Mouse (Mus musculus): ENCODE measurements at regions not wholly inside any gene's neighbourhood (a gene's known extent, or its start where the extent isn't known, plus 50 kb on each side); places are given as distances from the start of the nearest gene placed in this dataset.

GRCm38 (mm10) chr8:56720001-56720400, 169.1 kb downstream of the Fbxo8 start:
- TF ChIP-seq EP300 (IDR thresholded peaks at IDR 0.05; ENCODE audit: low read depth) (no peak), CTCF (IDR thresholded peaks at IDR 0.05; ENCODE audit: low read depth) (no peak)
